Mouse (Mus musculus) brain, embryonic 14.5 days (tissue): ENCODE measurements around the gene Car12.

Source experiments
- CTCF ChIP-seq: fragments of 200-500 bp; IDR thresholded peaks from 2 replicates; pipeline ENCODE4 v1.5.1; 2012; ENCODE audit warnings: inconsistent platforms, mild to moderate bottlenecking, moderate library complexity, borderline replicate concordance; ENCODE audit not compliant: insufficient read depth, insufficient read length; ENCODE audit errors: extremely low read depth
- POLR2A ChIP-seq: fragments of 200-500 bp; IDR thresholded peaks from 2 replicates; pipeline ENCODE4 v1.6.1; 2012; ENCODE audit warnings: mild to moderate bottlenecking, inconsistent platforms, borderline replicate concordance; ENCODE audit not compliant: poor library complexity, insufficient read depth, insufficient read length, severe bottlenecking; ENCODE audit errors: extremely low read depth

DNA sequence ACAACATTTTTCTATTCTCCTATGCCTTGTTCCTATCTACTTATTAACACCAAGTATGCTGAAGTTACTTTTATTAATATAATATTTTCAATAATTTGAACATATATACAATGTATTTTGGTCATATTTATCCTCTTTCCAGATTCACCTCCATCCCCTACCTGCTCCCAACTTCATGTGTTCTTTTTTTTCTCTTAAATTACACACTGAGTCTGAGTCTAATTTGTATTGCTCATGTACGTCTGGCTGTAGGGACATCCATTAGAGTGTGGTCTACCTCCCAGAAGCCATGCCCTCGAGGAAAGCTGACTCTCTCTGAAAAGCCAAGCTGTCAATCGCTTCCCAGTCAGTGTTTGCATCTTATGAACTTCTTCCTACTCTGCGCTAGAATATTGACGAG lies 83.3 kb downstream of the Car12 start, which contains the start of gene Gm10647:
- no peak for TF ChIP-seq CTCF
- TF ChIP-seq POLR2A: no peak
